Mouse (Mus musculus) stomach, embryonic 15.5 days (tissue): ENCODE measurements around the gene Afap1. TPM values are rescaled to one million over a fixed set of nuclear protein-coding genes. Genes with fewer than 3 reads are reported as not detected.

Source experiments
- ATAC-seq: fragments of 200-750 bp; cut with Nextera tagmentation; 2 replicates; pipeline ENCODE4 v1.8.0; 2017; ENCODE audit warnings: low read depth, moderate number of reproducible peaks, moderate TSS enrichment; ENCODE audit not compliant: insufficient read depth, low FRiP score
- H3K27ac ChIP-seq: fragments of 300-500 bp; sonication (generic); 2 replicates; pipeline ENCODE4 v1.5.1; 2015; ENCODE audit warnings: mild to moderate bottlenecking, inconsistent platforms
- H3K27me3 ChIP-seq: fragments of 300-500 bp; sonication (generic); replicated peaks from 2 replicates; pipeline ENCODE4 v1.6.1; 2015; ENCODE audit warnings: inconsistent platforms
- H3K36me3 ChIP-seq: fragments of 300-500 bp; sonication (generic); 2 replicates; pipeline ENCODE4 v1.6.1; 2015; ENCODE audit warnings: inconsistent platforms
- H3K4me1 ChIP-seq: fragments of 300-500 bp; sonication (generic); 2 replicates; pipeline ENCODE4 v1.6.1; 2015; ENCODE audit warnings: inconsistent platforms
- H3K4me2 ChIP-seq: fragments of 300-500 bp; sonication (generic); 2 replicates; pipeline ENCODE4 v1.6.1; 2015; ENCODE audit warnings: mild to moderate bottlenecking, inconsistent platforms
- H3K4me3 ChIP-seq: fragments of 300-500 bp; sonication (generic); replicated peaks from 2 replicates; pipeline ENCODE4 v1.5.1; 2015; ENCODE audit warnings: inconsistent platforms
- H3K9ac ChIP-seq: fragments of 300-500 bp; sonication (generic); 2 replicates; pipeline ENCODE4 v1.6.1; 2015; ENCODE audit warnings: inconsistent platforms
- H3K9me3 ChIP-seq: fragments of 300-500 bp; sonication (generic); 2 replicates; pipeline ENCODE4 v1.6.1; 2016; ENCODE audit warnings: inconsistent platforms
- WGBS: fragments of 180-500 bp; shearing (Covaris S2); methylation state at CpG from one replicate; pipeline ENCODE4 v1.1.7; 2015; 5-methylcytosine and 5-hydroxymethylcytosine counted together
- polyA plus RNA-seq: library from polyadenylated mRNA; unstranded; fragments of >200 nt; fragmentation: Nextera tagmentation; extraction: Ambion mirVana; gene quantifications from 2 replicates; pipeline ENCODE4 v1.2.1, GENCODE M21; 2015

Gene Afap1
- 18.2 and 20.9 TPM in 2 replicates for polyA plus RNA-seq

DNA sequence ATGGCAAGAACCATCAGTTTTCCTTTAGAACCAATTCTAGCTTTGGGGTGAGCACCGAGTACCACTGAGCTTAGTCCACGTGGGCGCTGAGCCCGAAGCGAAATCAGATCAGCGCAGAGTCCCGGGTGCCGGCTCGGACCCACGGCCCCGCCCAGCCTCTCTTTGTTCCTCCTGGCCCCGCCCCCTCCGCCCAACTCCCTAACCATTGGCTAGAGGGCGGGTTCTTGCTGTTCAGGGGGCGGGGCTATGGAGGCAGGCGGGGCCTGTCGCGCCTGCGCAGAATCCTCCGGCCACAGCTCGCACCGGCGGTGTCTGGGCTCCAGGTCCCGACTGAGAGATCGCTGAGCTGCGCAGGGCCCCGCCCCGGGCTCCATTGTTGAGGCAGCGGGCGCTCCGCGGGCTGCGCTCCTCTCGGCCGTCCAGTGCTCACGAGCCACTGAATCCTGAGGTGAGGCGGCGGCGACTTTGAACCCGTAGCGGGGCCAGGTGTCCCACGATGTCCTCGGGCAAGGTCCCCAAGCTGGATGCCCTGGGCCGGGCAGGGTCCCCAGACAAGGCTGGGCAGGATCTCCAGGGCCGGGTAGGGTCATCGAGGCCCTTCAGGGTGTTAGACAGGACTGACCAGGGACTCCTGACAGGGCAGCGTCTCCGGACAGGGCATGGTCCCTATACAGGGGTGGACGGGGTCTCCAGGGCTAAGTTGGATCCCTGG is at the start of gene Afap1:
TSS of gene Afap1 (plus strand) at position 227 of the 712 bp plus-strand sequence.
- Histone ChIP-seq H3K36me3 (no peaks in the 10 kb centered on the region), H3K4me3 (peak within 1 kb of the TSS; percentile 90), H3K27ac (peak within 1 kb of the TSS; percentile 79), H3K4me1 (peaks cover 6% of the 10 kb centered on the region; the same call in 1 of the 2 replicates), H3K9ac (peak within 1 kb of the TSS; percentile 86), H3K4me2 (peak within 1 kb of the TSS; percentile 84), H3K27me3 (no peaks in the 10 kb centered on the region), H3K9me3 (no peaks in the 10 kb centered on the region)
- under 1% methylated on average over 49 of the region's 49 CpGs for WGBS
- peak; percentile 96 for ATAC-seq

DNA sequence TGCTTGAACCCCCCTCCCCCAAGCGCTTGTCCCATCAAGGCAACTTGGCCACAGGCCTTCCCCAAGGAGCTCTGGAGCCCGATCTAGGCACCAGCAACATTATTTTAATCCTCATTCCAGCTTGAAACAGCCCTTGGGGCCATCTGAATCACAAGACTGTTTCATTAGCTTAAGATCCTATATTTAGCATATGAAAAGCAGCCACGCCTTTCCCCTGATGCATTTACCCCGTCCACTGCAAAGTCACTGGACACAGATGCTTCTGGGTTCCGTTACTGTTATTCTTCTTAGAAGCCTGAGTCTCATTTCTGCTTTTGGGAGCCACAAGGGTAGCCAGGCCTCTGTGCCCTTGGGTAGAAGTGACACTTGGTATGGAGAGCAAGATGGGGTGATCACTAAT is 41.6 kb upstream of the Afap1 start:
- Histone ChIP-seq H3K27ac (no peak overlapping the region), H3K36me3 (no peaks in the 10 kb centered on the region), H3K9ac (no peak overlapping the region), H3K9me3 (no peaks in the 10 kb centered on the region), H3K27me3 (no peaks in the 10 kb centered on the region), H3K4me2 (no peak overlapping the region), H3K4me1 (no peaks in the 10 kb centered on the region), H3K4me3 (no peak overlapping the region)
- 70% methylated on average over 5 of the region's 5 CpGs for WGBS
- ATAC-seq, result no peak

DNA sequence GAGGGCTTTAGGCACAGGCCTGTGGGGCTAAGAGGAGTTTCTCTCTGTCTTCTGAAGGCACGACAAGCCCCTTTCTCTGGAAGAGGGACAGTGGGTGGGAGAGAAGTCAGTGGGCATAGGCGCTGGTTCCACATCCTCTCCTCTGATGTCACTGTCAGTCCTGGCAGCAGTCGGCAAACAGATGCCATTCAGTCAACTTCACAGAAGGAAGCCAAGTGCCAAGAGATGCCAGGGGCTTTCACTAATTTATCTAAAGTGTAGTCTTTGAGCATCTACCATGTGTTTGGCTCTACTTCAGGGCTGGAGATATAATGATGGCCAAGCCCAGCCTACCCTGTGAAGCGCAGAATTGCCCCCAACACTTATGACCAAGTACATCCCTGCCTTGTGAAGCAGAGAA is 39.7 kb upstream of the Afap1 start:
- Histone ChIP-seq H3K4me3 (no peak overlapping the region), H3K9ac (no peak overlapping the region), H3K4me1 (no peaks in the 10 kb centered on the region), H3K4me2 (no peak overlapping the region), H3K9me3 (no peaks in the 10 kb centered on the region), H3K36me3 (no peaks in the 10 kb centered on the region), H3K27ac (no peak overlapping the region), H3K27me3 (no peaks in the 10 kb centered on the region)
- 93% methylated on average over 4 of the region's 4 CpGs for WGBS
- no peak for ATAC-seq

DNA sequence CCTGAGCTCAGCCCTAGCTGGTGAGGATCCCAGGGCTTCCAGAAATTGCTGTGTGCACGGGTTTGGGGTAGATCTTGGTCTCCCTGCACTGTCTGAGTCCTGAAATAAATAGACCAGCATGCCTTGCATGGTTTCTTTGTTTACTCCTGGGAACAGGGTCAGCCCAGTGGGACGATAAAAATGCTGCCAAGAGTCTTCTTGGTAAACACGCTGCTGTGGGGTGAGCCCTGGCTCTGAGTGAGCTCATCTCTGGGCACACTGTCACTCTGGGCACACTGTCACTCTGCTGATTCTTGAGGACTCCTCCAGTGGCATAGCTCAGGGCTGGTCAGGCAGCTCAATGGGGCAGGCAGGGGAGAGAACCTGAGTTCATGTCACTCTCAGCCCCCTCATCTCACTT is 36.9 kb upstream of the Afap1 start:
- Histone ChIP-seq H3K9me3 (no peaks in the 10 kb centered on the region), H3K4me1 (no peaks in the 10 kb centered on the region), H3K9ac (no peak overlapping the region), H3K27me3 (no peaks in the 10 kb centered on the region), H3K4me2 (no peak overlapping the region), H3K27ac (no peak overlapping the region), H3K36me3 (no peaks in the 10 kb centered on the region), H3K4me3 (no peak overlapping the region)
- ATAC-seq, result no peak
- 16% methylated on average over 3 of the region's 3 CpGs for WGBS

DNA sequence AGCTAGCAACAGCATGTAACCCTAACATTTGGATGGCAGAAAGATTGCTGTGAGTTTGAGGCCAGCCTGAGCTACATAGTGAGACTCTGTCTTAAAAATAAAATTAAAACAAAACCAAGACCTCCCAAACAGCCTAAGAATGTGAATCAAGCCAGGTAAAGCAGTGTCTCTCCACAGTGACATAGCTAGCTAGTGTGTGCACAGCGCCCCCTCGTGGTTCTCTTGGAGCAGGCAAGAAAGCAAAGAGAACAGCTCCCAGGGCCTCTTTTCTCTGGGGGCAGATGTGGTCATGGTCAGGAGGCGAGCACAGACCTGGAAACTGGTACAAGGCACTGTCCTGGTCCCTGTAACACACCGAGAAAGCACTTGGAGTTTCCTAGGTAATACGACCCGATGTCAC is 35.0 kb upstream of the Afap1 start:
- ATAC-seq, result no peak
- Histone ChIP-seq H3K9ac (no peak overlapping the region), H3K36me3 (no peaks in the 10 kb centered on the region), H3K4me3 (no peak overlapping the region), H3K9me3 (no peaks in the 10 kb centered on the region), H3K4me1 (no peaks in the 10 kb centered on the region), H3K4me2 (no peak overlapping the region), H3K27me3 (no peaks in the 10 kb centered on the region), H3K27ac (no peak overlapping the region)
- WGBS, result 20% methylated on average over 6 of the region's 6 CpGs

DNA sequence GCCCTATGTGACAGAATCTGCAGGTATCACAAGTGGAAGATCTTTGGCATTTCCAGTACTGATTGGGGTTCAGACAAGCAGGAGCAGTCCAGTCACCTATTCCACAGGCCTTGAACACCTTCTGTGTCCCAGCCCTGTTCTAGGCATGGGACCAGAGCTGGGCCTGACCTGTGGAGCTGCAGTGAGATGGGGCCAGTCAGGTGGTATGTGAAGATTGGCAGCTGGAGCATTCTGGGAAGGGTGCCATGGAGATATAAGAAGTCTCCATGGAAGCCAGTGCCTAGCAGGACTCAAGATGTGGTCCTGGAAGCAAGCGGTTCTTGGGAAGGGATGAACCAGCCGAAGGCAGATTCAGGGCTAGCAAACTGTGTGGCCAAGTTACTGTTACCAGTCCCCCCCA is 31.7 kb upstream of the Afap1 start:
- H3K4me3 ChIP-seq, result no peak overlapping the region
- no peaks in the 10 kb centered on the region for H3K9me3 ChIP-seq
- no peak overlapping the region for H3K9ac ChIP-seq
- no peaks in the 10 kb centered on the region for H3K4me1 ChIP-seq
- H3K27ac ChIP-seq, result no peak overlapping the region
- H3K36me3 ChIP-seq, result no peaks in the 10 kb centered on the region
- H3K27me3 ChIP-seq, result no peaks in the 10 kb centered on the region
- no peak for ATAC-seq
- WGBS, result 91% methylated on average over 2 of the region's 2 CpGs
- H3K4me2 ChIP-seq, result no peak overlapping the region

DNA sequence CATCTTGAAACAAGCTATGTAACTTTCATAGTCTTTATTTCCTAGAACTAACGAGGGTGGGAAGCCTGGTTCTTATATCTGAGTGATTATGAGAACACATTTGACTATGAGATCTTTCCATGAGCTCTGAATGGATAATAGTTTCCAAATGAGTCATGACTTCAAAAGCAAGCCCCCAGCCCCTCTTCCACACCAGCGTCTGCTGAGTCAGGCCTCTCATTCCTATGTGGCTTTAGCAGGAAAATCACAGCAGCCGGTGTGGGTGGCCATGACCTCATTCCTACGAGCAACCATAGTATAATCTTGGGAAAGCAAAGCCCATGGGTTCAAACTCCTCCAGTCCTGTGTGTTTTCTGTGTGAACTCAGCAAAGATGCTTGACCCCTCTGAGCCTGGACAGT is 23.1 kb upstream of the Afap1 start:
- H3K27me3 ChIP-seq, result no peaks in the 10 kb centered on the region
- no peak for ATAC-seq
- H3K9me3 ChIP-seq, result no peaks in the 10 kb centered on the region
- no peaks in the 10 kb centered on the region for H3K4me1 ChIP-seq
- H3K4me3 ChIP-seq, result no peak overlapping the region
- H3K9ac ChIP-seq, result no peak overlapping the region
- no peaks in the 10 kb centered on the region for H3K36me3 ChIP-seq
- WGBS, result 70% methylated on average over 4 of the region's 4 CpGs
- H3K4me2 ChIP-seq, result no peak overlapping the region
- H3K27ac ChIP-seq, result no peak overlapping the region

DNA sequence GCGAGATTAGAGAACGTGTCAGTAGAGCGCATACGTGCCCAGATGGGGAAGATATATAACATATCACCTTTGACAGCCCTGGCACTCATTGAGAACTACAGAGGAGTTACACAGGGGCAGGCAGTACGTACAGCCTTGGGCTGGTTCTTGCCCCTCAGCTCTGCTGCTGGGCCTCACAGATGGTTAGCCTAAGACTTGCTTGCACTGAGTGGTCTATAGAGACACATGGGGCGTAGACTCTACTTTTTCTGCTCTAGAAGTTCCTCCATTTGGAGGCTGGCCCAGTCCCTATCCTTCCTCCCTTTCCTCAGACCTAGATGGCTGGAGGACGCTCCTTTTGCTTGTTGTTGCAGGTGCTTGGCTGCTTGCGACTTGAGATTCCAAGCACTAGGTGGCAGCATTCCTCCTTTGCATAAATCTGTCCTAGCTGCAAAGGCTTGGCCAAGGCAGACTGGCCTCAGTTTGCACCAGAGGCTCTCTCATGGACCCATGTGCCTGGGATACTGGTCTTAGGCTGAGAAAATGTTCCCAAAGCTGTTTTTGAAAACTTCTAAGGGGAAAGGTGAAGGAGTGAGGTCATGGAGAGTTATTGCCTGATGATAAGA is 22.6 kb upstream of the Afap1 start:
- Histone ChIP-seq H3K4me1 (no peaks in the 10 kb centered on the region), H3K4me3 (no peak overlapping the region), H3K27me3 (no peaks in the 10 kb centered on the region), H3K27ac (no peak overlapping the region), H3K9me3 (no peaks in the 10 kb centered on the region), H3K36me3 (no peaks in the 10 kb centered on the region), H3K4me2 (no peak overlapping the region), H3K9ac (no peak overlapping the region)
- WGBS, result 52% methylated on average over 8 of the region's 8 CpGs
- peak; percentile 44; the same call in 1 of the 2 replicates for ATAC-seq

DNA sequence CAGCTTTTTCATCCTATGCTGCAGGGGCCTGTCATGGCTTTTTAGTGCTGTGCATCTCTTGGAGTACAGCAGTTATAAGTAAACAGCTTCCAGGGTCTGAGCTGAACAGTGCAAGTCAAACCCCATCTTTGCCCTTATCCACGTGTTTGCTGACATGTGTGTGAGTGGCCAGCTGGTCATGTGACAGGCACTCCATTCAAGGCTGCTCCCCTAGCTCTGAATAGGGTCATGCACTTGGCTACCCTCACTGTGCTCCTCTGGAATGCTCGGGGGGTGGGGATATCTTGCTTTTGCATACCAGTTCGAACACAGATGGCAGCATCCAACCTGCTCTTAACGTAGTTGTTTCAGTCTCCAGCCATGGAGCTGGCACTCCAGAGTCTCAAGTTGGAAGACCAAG is 19.7 kb upstream of the Afap1 start:
- Histone ChIP-seq H3K36me3 (no peaks in the 10 kb centered on the region), H3K9ac (no peak overlapping the region), H3K4me2 (no peak overlapping the region), H3K4me1 (no peaks in the 10 kb centered on the region), H3K27me3 (0 out of 2 replicates have a peak, but pooled peaks cover 5% of the 10 kb centered on the region), H3K27ac (no peak overlapping the region), H3K9me3 (no peaks in the 10 kb centered on the region), H3K4me3 (no peak overlapping the region)
- WGBS, result 24% methylated on average over 4 of the region's 4 CpGs
- ATAC-seq, result no peak

DNA sequence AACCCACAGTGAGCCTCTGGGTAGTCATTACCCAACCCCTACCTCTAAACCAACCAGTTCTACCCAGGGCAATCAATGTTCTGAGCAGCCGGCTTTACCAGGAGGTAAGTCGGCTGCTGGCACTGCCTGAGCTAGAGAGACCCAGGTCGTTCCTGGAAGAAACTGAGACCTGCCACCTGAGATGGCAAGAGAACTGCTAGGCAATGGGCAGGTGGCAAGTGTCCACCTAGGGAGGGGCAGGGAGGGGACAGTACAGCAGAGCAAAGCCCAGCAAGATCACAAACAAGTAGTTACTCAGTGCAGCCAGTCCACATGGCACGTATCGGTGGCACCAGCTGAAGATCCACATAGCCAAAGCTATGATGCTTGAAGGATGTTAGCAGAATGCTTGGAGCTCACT is 16.9 kb upstream of the Afap1 start:
- no peak overlapping the region for H3K4me3 ChIP-seq
- no peak for ATAC-seq
- H3K27me3 ChIP-seq, result 0 out of 2 replicates have a peak, but pooled peaks cover 5% of the 10 kb centered on the region
- no peak overlapping the region for H3K4me2 ChIP-seq
- no peak overlapping the region for H3K9ac ChIP-seq
- H3K9me3 ChIP-seq, result no peaks in the 10 kb centered on the region
- H3K36me3 ChIP-seq, result no peaks in the 10 kb centered on the region
- no peak overlapping the region for H3K27ac ChIP-seq
- 84% methylated on average over 5 of the region's 5 CpGs for WGBS
- H3K4me1 ChIP-seq, result no peaks in the 10 kb centered on the region

DNA sequence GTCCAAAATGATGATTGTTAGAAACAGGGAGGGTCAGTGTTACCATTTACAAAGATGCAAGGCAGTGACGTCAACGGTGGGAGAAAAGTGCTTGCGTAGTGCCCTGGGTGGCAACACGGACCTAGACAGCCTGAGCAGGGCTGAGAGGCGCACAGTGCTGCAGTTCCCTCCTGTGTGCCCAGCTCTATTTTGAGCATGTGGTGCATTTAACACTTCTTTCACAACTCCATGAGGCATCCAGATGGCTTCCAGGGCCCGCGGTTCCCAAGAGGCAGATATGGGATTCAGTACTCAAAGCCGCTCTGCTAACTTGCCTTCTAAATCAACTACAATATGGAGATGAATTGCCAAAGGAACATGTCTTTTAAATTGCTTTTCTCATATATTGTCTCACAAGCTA is 13.9 kb upstream of the Afap1 start:
- Histone ChIP-seq H3K9me3 (no peaks in the 10 kb centered on the region), H3K4me1 (no peaks in the 10 kb centered on the region), H3K27ac (no peak overlapping the region), H3K9ac (no peak overlapping the region), H3K4me3 (no peak overlapping the region), H3K36me3 (no peaks in the 10 kb centered on the region), H3K27me3 (0 out of 2 replicates have a peak, but pooled peaks cover 5% of the 10 kb centered on the region), H3K4me2 (no peak overlapping the region)
- WGBS, result 88% methylated on average over 8 of the region's 8 CpGs
- no peak for ATAC-seq

DNA sequence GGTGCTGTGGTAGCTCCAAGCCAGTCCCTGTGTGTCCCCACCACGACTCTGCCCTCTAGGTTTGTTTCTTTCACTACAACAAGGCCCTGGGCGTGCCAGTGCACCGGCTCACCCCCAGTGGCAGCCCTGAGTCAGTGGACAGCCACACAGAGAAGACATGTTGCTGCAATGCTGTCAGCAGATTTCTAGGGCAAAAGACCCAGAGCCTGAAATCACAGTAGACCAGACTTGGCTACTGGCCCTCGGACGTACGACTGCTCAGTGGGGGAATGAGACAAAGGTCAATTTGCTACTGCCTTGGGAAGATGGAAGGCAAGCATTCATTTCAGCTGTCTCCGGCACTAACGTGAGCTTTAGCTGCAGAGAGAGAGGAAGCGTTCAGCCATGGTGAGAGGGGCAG is 10.7 kb upstream of the Afap1 start:
- Histone ChIP-seq H3K4me3 (no peak overlapping the region), H3K9ac (no peak overlapping the region), H3K4me2 (no peak overlapping the region), H3K9me3 (no peaks in the 10 kb centered on the region), H3K36me3 (no peaks in the 10 kb centered on the region), H3K4me1 (no peaks in the 10 kb centered on the region), H3K27ac (no peak overlapping the region), H3K27me3 (no peaks in the 10 kb centered on the region)
- no peak for ATAC-seq
- 51% methylated on average over 9 of the region's 9 CpGs for WGBS
